Mouse (Mus musculus): ENCODE measurements around the gene Ccdc27. TPM values are rescaled to one million over a fixed set of nuclear protein-coding genes. Genes with fewer than 3 reads are reported as not detected.
A peak's percentile ranks its signal among the peaks of the same experiment; 100 is the strongest.

Gene Ccdc27
- polyA plus RNA-seq, 1 experiment: not detected

DNA sequence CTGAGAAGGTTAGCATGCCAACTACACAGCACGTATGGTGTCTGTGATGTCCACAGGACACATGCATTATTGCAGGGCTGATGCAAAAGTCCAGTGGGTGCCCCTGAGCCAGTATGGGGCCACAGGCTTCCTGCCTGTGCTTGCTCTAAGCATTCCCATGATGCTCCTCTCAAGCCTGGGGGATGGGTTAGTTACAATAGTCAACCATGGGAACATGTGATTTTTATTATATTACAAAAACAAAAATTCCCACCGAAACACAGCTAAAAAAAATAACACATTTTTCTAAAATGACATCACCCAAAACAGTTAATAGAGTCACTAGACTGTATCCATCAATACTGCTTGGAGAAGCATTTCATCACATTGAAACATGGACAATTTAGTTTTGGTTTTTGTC lies 13.6 kb upstream of the Ccdc27 start:
- no peaks in the 10 kb centered on the region for H3K36me3 ChIP-seq (ENCODE audit: control insufficient read depth, insufficient read depth, low read length)
- H3K27ac ChIP-seq (ENCODE audit: insufficient read depth, low read depth, low read length): no peak overlapping the region
- TF ChIP-seq POLR2A (IDR thresholded peaks at IDR 0.05; ENCODE audit: low read depth, low read length) (no peak), CTCF (conservative IDR thresholded peaks at IDR 0.05; ENCODE audit: insufficient read depth, insufficient read length, low read depth, low read length) (no peak)
- H3K4me3 ChIP-seq (ENCODE audit: insufficient read depth, low read depth, low read length): no peak overlapping the region
- H3K4me1 ChIP-seq (ENCODE audit: control insufficient read depth, insufficient read depth, low read length): no peaks in the 10 kb centered on the region
- no peak for DNase-seq
- WGBS: 65% methylated on average over 2 of the region's 2 CpGs
- H3K27me3 ChIP-seq (replicated peaks; ENCODE audit: control insufficient read depth, insufficient read depth, low read length): no peaks in the 10 kb centered on the region

DNA sequence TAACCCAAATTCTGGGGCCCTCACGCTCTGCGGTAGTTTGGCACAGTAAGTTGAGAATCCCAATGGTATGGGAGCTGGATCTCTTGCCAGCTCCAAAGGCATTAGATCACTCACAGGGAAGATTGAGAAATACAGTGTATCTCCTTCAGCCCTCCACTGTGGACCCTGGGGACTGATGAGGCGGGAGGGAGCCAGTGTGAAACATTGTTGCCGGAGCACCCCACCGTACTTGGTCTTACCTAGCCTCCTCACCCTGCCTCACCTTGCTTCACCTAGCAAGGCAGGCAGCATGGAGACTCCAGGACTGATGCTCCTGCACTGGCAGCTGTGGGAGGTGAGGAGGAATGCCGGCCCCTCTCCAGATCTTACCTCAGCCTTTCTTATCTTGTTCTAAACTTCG lies 13.0 kb upstream of the Ccdc27 start:
- WGBS: 86% methylated on average over 7 of the region's 7 CpGs
- no peak for DNase-seq
- TF ChIP-seq CTCF (conservative IDR thresholded peaks at IDR 0.05; ENCODE audit: insufficient read depth, insufficient read length, low read depth, low read length) (no peak), POLR2A (IDR thresholded peaks at IDR 0.05; ENCODE audit: low read depth, low read length) (no peak)

DNA sequence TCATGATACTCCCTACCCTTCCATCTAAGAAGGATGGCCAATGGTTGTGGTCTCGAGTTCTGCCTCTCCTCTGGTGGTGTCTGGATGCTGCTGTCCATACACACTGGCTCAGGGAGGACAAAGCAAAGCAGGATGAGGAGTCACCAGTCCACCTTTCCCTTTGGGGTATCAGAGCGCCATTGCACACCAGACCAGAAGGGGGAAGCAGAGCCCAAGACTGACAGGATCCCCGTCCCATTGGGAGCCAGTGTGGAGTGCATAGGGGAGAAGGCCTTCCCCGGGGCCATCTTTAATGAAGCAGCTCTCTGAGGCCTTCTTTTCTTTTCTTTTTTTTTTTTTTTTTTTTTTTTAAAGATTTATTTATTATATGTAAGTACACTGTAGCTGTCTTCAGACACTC lies 10.6 kb upstream of the Ccdc27 start:
- Histone ChIP-seq H3K4me3 (ENCODE audit: insufficient read depth, low read depth, low read length) (no peak overlapping the region), H3K27ac (ENCODE audit: insufficient read depth, low read depth, low read length) (no peak overlapping the region), H3K4me1 (ENCODE audit: control insufficient read depth, insufficient read depth, low read length) (no peaks in the 10 kb centered on the region), H3K36me3 (ENCODE audit: control insufficient read depth, insufficient read depth, low read length) (no peaks in the 10 kb centered on the region), H3K27me3 (replicated peaks; ENCODE audit: control insufficient read depth, insufficient read depth, low read length) (no peaks in the 10 kb centered on the region)
- 58% methylated on average over 4 of the region's 4 CpGs for WGBS
- TF ChIP-seq CTCF (conservative IDR thresholded peaks at IDR 0.05; ENCODE audit: insufficient read depth, insufficient read length, low read depth, low read length): peak; percentile 43; the same call in 1 of the 2 replicates
- no peak for TF ChIP-seq POLR2A (IDR thresholded peaks at IDR 0.05; ENCODE audit: low read depth, low read length)
- DNase-seq: no peak

More for the DNA sequence above, 13.0 kb upstream of the Ccdc27 start:
- Histone ChIP-seq H3K27me3 (replicated peaks; ENCODE audit: control insufficient read depth, insufficient read depth, low read length) (no peaks in the 10 kb centered on the region), H3K4me1 (ENCODE audit: control insufficient read depth, insufficient read depth, low read length) (no peaks in the 10 kb centered on the region), H3K4me3 (ENCODE audit: insufficient read depth, low read depth, low read length) (no peak overlapping the region), H3K36me3 (ENCODE audit: control insufficient read depth, insufficient read depth, low read length) (no peaks in the 10 kb centered on the region), H3K27ac (ENCODE audit: insufficient read depth, low read depth, low read length) (no peak overlapping the region)

GRCm38 (mm10) chr4:154051401-154051800 lies 8.9 kb upstream of the Ccdc27 start:
- Histone ChIP-seq H3K36me3 (ENCODE audit: control insufficient read depth, insufficient read depth, low read length) (no peaks in the 10 kb centered on the region), H3K4me1 (ENCODE audit: control insufficient read depth, insufficient read depth, low read length) (no peaks in the 10 kb centered on the region), H3K27me3 (replicated peaks; ENCODE audit: control insufficient read depth, insufficient read depth, low read length) (no peaks in the 10 kb centered on the region), H3K27ac (ENCODE audit: insufficient read depth, low read depth, low read length) (no peak overlapping the region), H3K4me3 (ENCODE audit: insufficient read depth, low read depth, low read length) (no peak overlapping the region)
- TF ChIP-seq CTCF (conservative IDR thresholded peaks at IDR 0.05; ENCODE audit: insufficient read depth, insufficient read length, low read depth, low read length) (no peak), POLR2A (IDR thresholded peaks at IDR 0.05; ENCODE audit: low read depth, low read length) (no peak)
- 94% methylated on average over 3 of the region's 3 CpGs for WGBS
- no peak for DNase-seq

DNA sequence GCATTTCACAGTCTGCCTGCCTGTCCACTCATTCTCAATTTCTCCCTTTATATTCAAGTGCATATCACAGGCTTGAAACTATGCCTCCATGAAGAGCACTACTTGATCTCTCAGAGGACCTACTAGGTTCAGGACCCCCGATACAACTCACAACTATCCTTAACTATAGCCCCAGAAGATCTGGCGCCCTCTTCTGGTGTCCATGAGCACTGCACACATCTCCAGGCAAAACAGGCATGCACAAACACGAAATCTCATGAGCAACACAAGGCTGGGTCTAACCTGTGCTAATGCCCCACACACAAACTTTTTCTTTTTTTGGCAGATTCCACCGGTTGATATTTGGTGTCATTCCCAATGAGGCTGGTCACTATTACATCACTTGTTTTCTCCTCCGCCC lies 3.4 kb upstream of the Ccdc27 start:
- DNase-seq: no peak
- Histone ChIP-seq H3K36me3 (ENCODE audit: control insufficient read depth, insufficient read depth, low read length) (no peaks in the 10 kb centered on the region), H3K4me3 (ENCODE audit: insufficient read depth, low read depth, low read length) (no peak overlapping the region), H3K4me1 (ENCODE audit: control insufficient read depth, insufficient read depth, low read length) (no peaks in the 10 kb centered on the region), H3K27me3 (replicated peaks; ENCODE audit: control insufficient read depth, insufficient read depth, low read length) (no peaks in the 10 kb centered on the region), H3K27ac (ENCODE audit: insufficient read depth, low read depth, low read length) (no peak overlapping the region)
- 71% methylated on average over 5 of the region's 5 CpGs for WGBS
- TF ChIP-seq CTCF (conservative IDR thresholded peaks at IDR 0.05; ENCODE audit: insufficient read depth, insufficient read length, low read depth, low read length): peak; percentile 28; the same call in 1 of the 2 replicates
- TF ChIP-seq POLR2A (IDR thresholded peaks at IDR 0.05; ENCODE audit: low read depth, low read length): no peak

- no peak overlapping the region for H3K4me3 ChIP-seq (ENCODE audit: insufficient read depth, low read depth, low read length)
- no peak for TF ChIP-seq POLR2A (IDR thresholded peaks at IDR 0.05; ENCODE audit: low read depth, low read length)
- no peak for TF ChIP-seq CTCF (conservative IDR thresholded peaks at IDR 0.05; ENCODE audit: insufficient read depth, insufficient read length, low read depth, low read length)
- H3K27me3 ChIP-seq (replicated peaks; ENCODE audit: control insufficient read depth, insufficient read depth, low read length): no peaks in the 10 kb centered on the region
- DNase-seq: no peak
- 30% methylated on average over 3 of the region's 3 CpGs for WGBS
- no peak overlapping the region for H3K27ac ChIP-seq (ENCODE audit: insufficient read depth, low read depth, low read length)
- no peaks in the 10 kb centered on the region for H3K36me3 ChIP-seq (ENCODE audit: control insufficient read depth, insufficient read depth, low read length)
- H3K4me1 ChIP-seq (ENCODE audit: control insufficient read depth, insufficient read depth, low read length): no peaks in the 10 kb centered on the region
Observed at GRCm38 (mm10) chr4:154037123-154037522, 5.4 kb downstream of the Ccdc27 start.

GRCm38 (mm10) chr4:154028646-154029045 lies 13.8 kb downstream of the Ccdc27 start:
- DNase-seq: no peak
- no peak overlapping the region for H3K27ac ChIP-seq (ENCODE audit: insufficient read depth, low read depth, low read length)
- H3K27me3 ChIP-seq (replicated peaks; ENCODE audit: control insufficient read depth, insufficient read depth, low read length): no peaks in the 10 kb centered on the region
- H3K4me3 ChIP-seq (ENCODE audit: insufficient read depth, low read depth, low read length): no peak overlapping the region
- H3K4me1 ChIP-seq (ENCODE audit: control insufficient read depth, insufficient read depth, low read length): peaks cover 5% of the 10 kb centered on the region; the same call in 1 of the 2 replicates
- TF ChIP-seq CTCF (conservative IDR thresholded peaks at IDR 0.05; ENCODE audit: insufficient read depth, insufficient read length, low read depth, low read length) (peak; percentile 37; the same call in 1 of the 2 replicates), POLR2A (IDR thresholded peaks at IDR 0.05; ENCODE audit: low read depth, low read length) (no peak)
- H3K36me3 ChIP-seq (ENCODE audit: control insufficient read depth, insufficient read depth, low read length): no peaks in the 10 kb centered on the region
